Mouse (Mus musculus) right cerebral cortex, adult 18-20 months (tissue): ENCODE results near the gene Bsdc1.
"Not testable (repeated sequence)": the region's sequence is repeated elsewhere in the genome, so short reads cannot be mapped to it uniquely, and the experiment has no call there.

Experiments used
- DNase-seq: peaks from one replicate; pipeline ENCODE4 v3.0.0; 2022; ENCODE audit warnings: mixed read lengths

The Bsdc1 gene

GRCm38 (mm10) chr4:129513891-129514290 lies 52.5 kb downstream of the Bsdc1 start:
- DNase-seq, result no peak

- no peak for DNase-seq
Observed at GRCm38 (mm10) chr4:129514300-129514898, 53.0 kb downstream of the Bsdc1 start.

- no peak for DNase-seq
Observed at GRCm38 (mm10) chr4:129516925-129517324, 55.5 kb downstream of the Bsdc1 start.

- no peak for DNase-seq
Observed at GRCm38 (mm10) chr4:129518519-129518918, 57.1 kb downstream of the Bsdc1 start.

GRCm38 (mm10) chr4:129525338-129525737 lies 64.0 kb downstream of the Bsdc1 start:
- no peak for DNase-seq

- no peak for DNase-seq
Observed at GRCm38 (mm10) chr4:129525889-129526288, 64.5 kb downstream of the Bsdc1 start.

GRCm38 (mm10) chr4:129528901-129529300 lies 67.5 kb downstream of the Bsdc1 start:
- not testable (repeated sequence) for DNase-seq
